ENCODE assay signal across 8 mouse cellular contexts in the genomic region with DNA sequence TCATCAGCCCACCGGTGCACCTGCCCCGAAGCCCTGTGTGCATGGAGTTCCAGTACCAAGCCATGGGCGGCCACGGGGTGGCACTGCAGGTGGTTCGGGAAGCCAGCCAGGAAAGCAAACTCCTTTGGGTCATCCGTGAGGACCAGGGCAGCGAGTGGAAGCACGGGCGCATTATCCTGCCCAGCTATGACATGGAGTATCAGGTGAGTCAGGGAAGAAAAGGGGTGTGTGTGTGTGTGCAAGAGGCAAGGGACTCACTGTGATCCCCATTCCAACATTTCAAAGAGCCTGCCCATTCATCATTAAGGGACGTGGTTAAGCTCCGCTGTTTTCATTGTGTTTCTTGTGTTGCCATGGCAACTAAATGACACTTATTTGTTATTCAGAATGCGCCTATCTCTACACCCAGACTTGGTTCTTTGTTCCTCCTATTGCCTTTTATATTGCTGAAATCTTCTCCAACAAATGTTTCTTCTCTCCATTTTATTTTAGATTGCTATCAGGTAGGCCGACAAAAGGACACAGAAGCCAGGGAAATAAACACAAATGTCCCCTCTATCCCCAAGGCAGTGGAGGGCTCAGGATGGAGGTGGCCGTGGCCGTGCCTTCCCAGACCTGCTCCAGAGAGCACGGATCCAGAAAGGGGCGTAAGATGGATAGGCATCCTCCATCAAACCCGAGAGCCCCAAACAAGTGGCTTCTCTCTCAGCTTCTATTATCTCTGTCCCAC.
DNase-seq lines count a peak whose midpoint lies in the region; ATAC-seq and TF ChIP-seq lines count a peak whose summit lies in the region.

No protein-coding gene starts in this region.

- 0 out of 2 replicates have a peak, but pooled peaks have one; percentile 16 for TF ChIP-seq CTCF in liver, postnatal 0 days (IDR thresholded peaks at IDR 0.05; ENCODE audit: low read depth)

- WGBS in liver, postnatal 0 days (ENCODE audit: insufficient replicate concordance), result 79% methylated on average over 18 of the region's 18 CpGs
- WGBS in midbrain, embryonic 15.5 days, result 56% methylated on average over 18 of the region's 18 CpGs

- no peak overlapping the region for H3K9ac ChIP-seq in liver, postnatal 0 days (replicated peaks)
- H3K9ac ChIP-seq in midbrain, embryonic 15.5 days, result no peak overlapping the region

- no peak for ATAC-seq in liver, postnatal 0 days
- ATAC-seq in midbrain, embryonic 15.5 days (replicated peaks), result peak; percentile 49

- H3K4me2 ChIP-seq in liver, postnatal 0 days (ENCODE audit: low read depth, low read length), result no peak overlapping the region
- no peak overlapping the region for H3K4me2 ChIP-seq in midbrain, embryonic 15.5 days

- H3K27me3 ChIP-seq in liver, postnatal 0 days (ENCODE audit: insufficient read depth, low read length), result no peaks in the 10 kb centered on the region
- H3K27me3 ChIP-seq in midbrain, embryonic 15.5 days (replicated peaks), result no peaks in the 10 kb centered on the region

- no peak for TF ChIP-seq EP300 in liver, postnatal 0 days (IDR thresholded peaks at IDR 0.05; ENCODE audit: low read depth)

- no peak overlapping the region for H3K27ac ChIP-seq in liver, postnatal 0 days (ENCODE audit: low read depth)
- peak overlapping the region; percentile 77 for H3K27ac ChIP-seq in midbrain, embryonic 15.5 days

- H3K9me3 ChIP-seq in liver, postnatal 0 days (ENCODE audit: low read length), result no peaks in the 10 kb centered on the region
- H3K9me3 ChIP-seq in midbrain, embryonic 15.5 days, result no peaks in the 10 kb centered on the region

- no peaks in the 10 kb centered on the region for H3K36me3 ChIP-seq in liver, postnatal 0 days (replicated peaks; ENCODE audit: insufficient read depth, low read length)
- no peaks in the 10 kb centered on the region; the same call in 1 of the 2 replicates for H3K36me3 ChIP-seq in midbrain, embryonic 15.5 days (replicated peaks)

- H3K4me1 ChIP-seq in liver, postnatal 0 days (ENCODE audit: insufficient read depth), result no peaks in the 10 kb centered on the region
- H3K4me1 ChIP-seq in midbrain, embryonic 15.5 days, result peaks cover 29% of the 10 kb centered on the region

- H3K4me3 ChIP-seq in liver, postnatal 0 days (ENCODE audit: low read depth, low read length), result no peak overlapping the region
- no peak overlapping the region for H3K4me3 ChIP-seq in midbrain, embryonic 15.5 days

- no peak for DNase-seq in liver, postnatal 0 days
- DNase-seq in liver, result no peak
- DNase-seq in brain, adult 2 months (ENCODE audit: low read depth, low spot score), result peak; percentile 35
- peak; percentile 37 for DNase-seq in embryo, embryonic 11 days
- DNase-seq in spleen, postnatal 10 days (ENCODE audit: low spot score in 2 of 2), result no peak
- no peak for DNase-seq in ovary, adult 18-20 months (ENCODE audit: low spot score)
- no peak for DNase-seq in thymus, postnatal 0 days (ENCODE audit: low spot score)

Comparison
In these comparisons a context has a peak if more than half of its experiments do, and no peak if none do; other contexts are left out.
1. DNase-seq: peak in brain, adult 2 months (single experiment) and embryo, embryonic 11 days (single experiment); none in liver, postnatal 0 days (single experiment), liver (single experiment), spleen, postnatal 10 days (0 of 2), ovary, adult 18-20 months (single experiment) and thymus, postnatal 0 days (single experiment).